18 mouse cellular contexts compared by ENCODE assay signal in genomic region chr2:17970187-17970586, GRCm38 (mm10). TPM values are rescaled to one million over a fixed set of nuclear protein-coding genes. Genes with fewer than 3 reads are reported as not detected.
DNase-seq lines count a peak whose midpoint lies in the region; ATAC-seq lines count a peak whose summit lies in the region.
"Had no signal": no experiment of that assay in that cellular context is flagged by ENCODE, and none has a peak within 500 bp of the region (broad histone marks: within the 10 kb centered on the region; RNA-seq: fewer than 3 reads in every experiment).

No protein-coding gene starts in this region.

- H3K4me2 ChIP-seq in hindbrain, embryonic 11.5 days (replicated peaks; ENCODE audit: low read depth, low read length), result no peak overlapping the region
- H3K4me2 ChIP-seq in hindbrain, embryonic 12.5 days (replicated peaks), result no peak overlapping the region
- H3K4me2 ChIP-seq in midbrain, embryonic 11.5 days, result no peak overlapping the region
- no peak overlapping the region for H3K4me2 ChIP-seq in midbrain, embryonic 16.5 days (ENCODE audit: low read length)
- H3K4me2 ChIP-seq in neural tube, embryonic 12.5 days (replicated peaks), result no peak overlapping the region
- H3K4me2 ChIP-seq: limb, embryonic 15.5 days; lung, embryonic 15.5 days had no signal

- no peaks in the 10 kb centered on the region for H3K9me3 ChIP-seq in hindbrain, embryonic 11.5 days (ENCODE audit: control insufficient read depth, low read length)
- no peaks in the 10 kb centered on the region for H3K9me3 ChIP-seq in hindbrain, embryonic 12.5 days (replicated peaks)
- H3K9me3 ChIP-seq in midbrain, embryonic 11.5 days (ENCODE audit: control insufficient read depth, low read length), result no peaks in the 10 kb centered on the region
- H3K9me3 ChIP-seq in midbrain, embryonic 16.5 days (replicated peaks; ENCODE audit: control insufficient read depth, low read length, poor library complexity, severe bottlenecking), result no peaks in the 10 kb centered on the region
- no peaks in the 10 kb centered on the region for H3K9me3 ChIP-seq in neural tube, embryonic 12.5 days
- H3K9me3 ChIP-seq: limb, embryonic 15.5 days; lung, embryonic 15.5 days had no signal

- peak; percentile 73 for ATAC-seq in hindbrain, embryonic 11.5 days (ENCODE audit: low FRiP score)
- no peak for ATAC-seq in hindbrain, embryonic 12.5 days (ENCODE audit: low FRiP score)
- ATAC-seq in midbrain, embryonic 11.5 days (ENCODE audit: low FRiP score), result peak; percentile 83
- no peak for ATAC-seq in midbrain, embryonic 16.5 days
- ATAC-seq in neural tube, embryonic 12.5 days (ENCODE audit: low FRiP score, low read depth), result 0 out of 2 replicates have a peak, but pooled peaks have one; percentile 37
- no peak for ATAC-seq in inflammation-experienced regulatory T-cells, adult 6 months

- DNase-seq in hindbrain, embryonic 11.5 days (ENCODE audit: low spot score), result peak; percentile 35
- DNase-seq in midbrain, embryonic 11.5 days (ENCODE audit: low spot score, missing footprints), result peak; percentile 85
- peak; percentile 80 for DNase-seq in embryo, embryonic 10.5 days (ENCODE audit: low spot score)
- no peak for DNase-seq in gastrocnemius, adult 8-10 months (ENCODE audit: low spot score in 2 of 2)
- DNase-seq: adrenal gland, adult 2 months; cerebellum, postnatal 10 days; gastrocnemius, adult 2 months; kidney, postnatal 25 days had no signal

- H3K27me3 ChIP-seq in hindbrain, embryonic 11.5 days (ENCODE audit: control insufficient read depth, insufficient read depth, low read length), result no peaks in the 10 kb centered on the region
- H3K27me3 ChIP-seq in hindbrain, embryonic 12.5 days, result no peaks in the 10 kb centered on the region
- no peaks in the 10 kb centered on the region for H3K27me3 ChIP-seq in midbrain, embryonic 11.5 days (ENCODE audit: control insufficient read depth, insufficient read depth, low read length)
- H3K27me3 ChIP-seq in midbrain, embryonic 16.5 days (ENCODE audit: control insufficient read depth, insufficient read depth, low read depth, low read length), result no peaks in the 10 kb centered on the region
- H3K27me3 ChIP-seq in neural tube, embryonic 12.5 days (replicated peaks), result no peaks in the 10 kb centered on the region
- H3K27me3 ChIP-seq: limb, embryonic 15.5 days; lung, embryonic 15.5 days had no signal

- H3K4me1 ChIP-seq in hindbrain, embryonic 11.5 days (replicated peaks; ENCODE audit: control insufficient read depth, insufficient read depth, low read length), result 0 out of 2 replicates have a peak, but pooled peaks cover 2% of the 10 kb centered on the region
- H3K4me1 ChIP-seq in hindbrain, embryonic 12.5 days, result peaks cover 7% of the 10 kb centered on the region; the same call in 1 of the 2 replicates
- peaks cover 9% of the 10 kb centered on the region for H3K4me1 ChIP-seq in midbrain, embryonic 11.5 days (ENCODE audit: control insufficient read depth, insufficient read depth, low read length)
- no peaks in the 10 kb centered on the region for H3K4me1 ChIP-seq in midbrain, embryonic 16.5 days (ENCODE audit: control insufficient read depth, insufficient read depth, low read length)
- H3K4me1 ChIP-seq in neural tube, embryonic 12.5 days, result no peaks in the 10 kb centered on the region
- H3K4me1 ChIP-seq: limb, embryonic 15.5 days had no signal

- H3K27ac ChIP-seq in hindbrain, embryonic 11.5 days (ENCODE audit: low read depth, low read length), result no peak overlapping the region
- H3K27ac ChIP-seq in hindbrain, embryonic 12.5 days, result no peak overlapping the region
- H3K27ac ChIP-seq in midbrain, embryonic 11.5 days (ENCODE audit: low read depth, low read length), result no peak overlapping the region
- H3K27ac ChIP-seq in midbrain, embryonic 16.5 days (ENCODE audit: low read length), result no peak overlapping the region
- H3K27ac ChIP-seq in neural tube, embryonic 12.5 days, result no peak overlapping the region
- H3K27ac ChIP-seq: gastrocnemius, adult 2 months; limb, embryonic 15.5 days; lung, embryonic 15.5 days had no signal

- H3K9ac ChIP-seq in hindbrain, embryonic 11.5 days (ENCODE audit: low read depth, low read length), result no peak overlapping the region
- H3K9ac ChIP-seq in hindbrain, embryonic 12.5 days, result no peak overlapping the region
- no peak overlapping the region for H3K9ac ChIP-seq in midbrain, embryonic 11.5 days (ENCODE audit: low read length)
- no peak overlapping the region for H3K9ac ChIP-seq in midbrain, embryonic 16.5 days (ENCODE audit: low read depth, low read length)
- no peak overlapping the region for H3K9ac ChIP-seq in neural tube, embryonic 12.5 days
- H3K9ac ChIP-seq: limb, embryonic 15.5 days; lung, embryonic 15.5 days had no signal

- H3K36me3 ChIP-seq in hindbrain, embryonic 11.5 days (ENCODE audit: control insufficient read depth, insufficient read depth, low read length), result no peaks in the 10 kb centered on the region
- H3K36me3 ChIP-seq in hindbrain, embryonic 12.5 days, result no peaks in the 10 kb centered on the region
- H3K36me3 ChIP-seq in midbrain, embryonic 11.5 days (ENCODE audit: control insufficient read depth, insufficient read depth, low read length), result no peaks in the 10 kb centered on the region
- H3K36me3 ChIP-seq in midbrain, embryonic 16.5 days (ENCODE audit: control insufficient read depth, insufficient read depth, low read length), result no peaks in the 10 kb centered on the region
- H3K36me3 ChIP-seq in neural tube, embryonic 12.5 days, result no peaks in the 10 kb centered on the region
- H3K36me3 ChIP-seq: limb, embryonic 15.5 days; lung, embryonic 15.5 days had no signal

- no peak overlapping the region for H3K4me3 ChIP-seq in hindbrain, embryonic 11.5 days (ENCODE audit: low read depth, low read length)
- H3K4me3 ChIP-seq in hindbrain, embryonic 12.5 days, result no peak overlapping the region
- no peak overlapping the region for H3K4me3 ChIP-seq in midbrain, embryonic 11.5 days (ENCODE audit: low read depth, low read length)
- H3K4me3 ChIP-seq in midbrain, embryonic 16.5 days (ENCODE audit: low read depth, low read length), result no peak overlapping the region
- no peak overlapping the region for H3K4me3 ChIP-seq in neural tube, embryonic 12.5 days
- H3K4me3 ChIP-seq: erythroblast, embryonic 14.5 days; gastrocnemius, adult 2 months; limb, embryonic 15.5 days; lung, embryonic 15.5 days; myocyte had no signal

RNA-seq across cellular contexts. Expression of gene H2al2a, which starts 26.6 kb away (rescaled TPM):
- not detected in 2 replicates for polyA plus RNA-seq in hindbrain, embryonic 11.5 days (2014; fragmentation: Nextera tagmentation; extraction: Ambion mirVana)
- polyA plus RNA-seq in hindbrain, embryonic 12.5 days (2016; fragmentation: Nextera tagmentation; extraction: Ambion mirVana), result not detected in 2 replicates
- not detected in 2 replicates for polyA plus RNA-seq in midbrain, embryonic 11.5 days (2014; fragmentation: Nextera tagmentation; extraction: Ambion mirVana)
- polyA plus RNA-seq in midbrain, embryonic 16.5 days (2015; fragmentation: Nextera tagmentation; extraction: Ambion mirVana), result not detected in 2 replicates
- not detected in 2 replicates for polyA plus RNA-seq in neural tube, embryonic 12.5 days (2016; fragmentation: Nextera tagmentation; extraction: Ambion mirVana)
- not detected for total RNA-seq in gastrocnemius, adult 8-10 months (2022)
- not detected for polyA plus RNA-seq in inflammation-experienced regulatory T-cells, adult 6 months (2017; shearing (Covaris generic))
- total RNA-seq: adrenal gland, adult 2 months; gastrocnemius, adult 2 months had no signal
- polyA plus RNA-seq: adrenal gland, adult 2 months; erythroblast, embryonic 14.5 days; heart, embryonic 14.5 days; limb, embryonic 15.5 days; lung, embryonic 15.5 days; myocyte; spleen, adult 2 months had no signal

Comparison
In these comparisons a context has a peak if more than half of its experiments do, and no peak if none do; other contexts are left out.
1. ATAC-seq: peak in hindbrain, embryonic 11.5 days (single experiment), midbrain, embryonic 11.5 days (single experiment) and neural tube, embryonic 12.5 days (single experiment); none in hindbrain, embryonic 12.5 days (single experiment), midbrain, embryonic 16.5 days (single experiment) and inflammation-experienced regulatory T-cells, adult 6 months (single experiment).
2. DNase-seq: peak in hindbrain, embryonic 11.5 days (single experiment), midbrain, embryonic 11.5 days (single experiment) and embryo, embryonic 10.5 days (single experiment); none in gastrocnemius, adult 8-10 months (0 of 2).